Mouse (Mus musculus): ENCODE measurements around the gene Arfgef2. TPM values are rescaled to one million over a fixed set of nuclear protein-coding genes. Genes with fewer than 3 reads are reported as not detected.

Arfgef2 gene
- total RNA-seq, 1 experiment, result 23.6 TPM

GRCm38 (mm10) chr2:166891366-166891880 lies 86.0 kb downstream of the Arfgef2 start:
- Histone ChIP-seq H3K9me3 (ENCODE audit: control insufficient read depth, insufficient read depth, low read depth, low read length) (no peaks in the 10 kb centered on the region), H3K4me1 (ENCODE audit: control insufficient read depth in 2 of 2, insufficient read depth in 2 of 2, low read length in 2 of 2, poor library complexity in 1 of 2) (peaks cover 0 to 13% of the 10 kb centered on the region in 2 experiments; a peak in 1 of 4 replicates), H3K36me3 (ENCODE audit: control insufficient read depth, insufficient read depth, low read length, poor library complexity, severe bottlenecking) (peaks cover 20% of the 10 kb centered on the region), H3K9ac (ENCODE audit: insufficient read depth, low read depth, low read length, poor library complexity, severe bottlenecking) (peak overlapping the region; percentile 44; the same call in 1 of the 2 replicates), H3K27ac (ENCODE audit: insufficient read depth, low read depth, low read length, poor library complexity, severe bottlenecking) (no peak overlapping the region), H3K4me3 (ENCODE audit: insufficient read depth in 1 of 2, low read depth in 1 of 2, low read length in 2 of 2, poor library complexity in 1 of 2, severe bottlenecking in 1 of 2) (0 out of 4 replicates have a peak overlapping the region, but pooled peaks of 1 of the 2 experiments have one; percentile 24)
- in situ Hi-C loops (cut with MboI; ENCODE audit: low sequenced_read_pairs in 2 of 2, unreplicated experiment in 2 of 2), result no loop called here
- no peak for TF ChIP-seq MAFK (IDR thresholded peaks at IDR 0.05; ENCODE audit: insufficient read depth, low read depth, low read length)
- no peak for TF ChIP-seq CHD2 (IDR thresholded peaks at IDR 0.05; ENCODE audit: low read depth, low read length)
- TF ChIP-seq HCFC1 (IDR thresholded peaks at IDR 0.05; ENCODE audit: borderline replicate concordance, insufficient read depth, low read length), result no peak
- no peak for TF ChIP-seq ZC3H11A (IDR thresholded peaks at IDR 0.05; ENCODE audit: borderline replicate concordance, low read depth, low read length)
- TF ChIP-seq ZNF384 (IDR thresholded peaks at IDR 0.05; ENCODE audit: low read depth, low read length), result no peak
- no peak for DNase-seq (ENCODE audit: low read depth, low spot score)

- Histone ChIP-seq H3K9me3 (ENCODE audit: control insufficient read depth, insufficient read depth, low read depth, low read length) (no peaks in the 10 kb centered on the region), H3K36me3 (ENCODE audit: control insufficient read depth, insufficient read depth, low read length, poor library complexity, severe bottlenecking) (peaks cover 20% of the 10 kb centered on the region), H3K27ac (ENCODE audit: insufficient read depth, low read depth, low read length, poor library complexity, severe bottlenecking) (no peak overlapping the region), H3K4me3 (ENCODE audit: insufficient read depth in 1 of 2, low read depth in 1 of 2, low read length in 2 of 2, poor library complexity in 1 of 2, severe bottlenecking in 1 of 2) (0 out of 4 replicates have a peak overlapping the region, but pooled peaks of 1 of the 2 experiments have one; percentile 9), H3K4me1 (ENCODE audit: control insufficient read depth in 2 of 2, insufficient read depth in 2 of 2, low read length in 2 of 2, poor library complexity in 1 of 2) (peaks cover 0 to 13% of the 10 kb centered on the region in 2 experiments; a peak in 1 of 4 replicates), H3K9ac (ENCODE audit: insufficient read depth, low read depth, low read length, poor library complexity, severe bottlenecking) (peak overlapping the region; percentile 49; the same call in 1 of the 2 replicates)
- TF ChIP-seq ZNF384 (IDR thresholded peaks at IDR 0.05; ENCODE audit: low read depth, low read length) (no peak), HCFC1 (IDR thresholded peaks at IDR 0.05; ENCODE audit: borderline replicate concordance, insufficient read depth, low read length) (no peak), MAFK (IDR thresholded peaks at IDR 0.05; ENCODE audit: insufficient read depth, low read depth, low read length) (no peak), CHD2 (IDR thresholded peaks at IDR 0.05; ENCODE audit: low read depth, low read length) (no peak), ZC3H11A (IDR thresholded peaks at IDR 0.05; ENCODE audit: borderline replicate concordance, low read depth, low read length) (no peak)
- no peak for DNase-seq (ENCODE audit: low read depth, low spot score)
- in situ Hi-C loops (cut with MboI; ENCODE audit: low sequenced_read_pairs in 2 of 2, unreplicated experiment in 2 of 2), result no loop called here
Measured at GRCm38 (mm10) chr2:166892158-166892680, 86.8 kb downstream of the Arfgef2 start.

- H3K9me3 ChIP-seq (ENCODE audit: control insufficient read depth, insufficient read depth, low read depth, low read length), result no peaks in the 10 kb centered on the region
- H3K4me3 ChIP-seq (ENCODE audit: insufficient read depth in 1 of 2, low read depth in 1 of 2, low read length in 2 of 2, poor library complexity in 1 of 2, severe bottlenecking in 1 of 2), result no peak overlapping the region
- TF ChIP-seq HCFC1 (IDR thresholded peaks at IDR 0.05; ENCODE audit: borderline replicate concordance, insufficient read depth, low read length) (no peak), MAFK (IDR thresholded peaks at IDR 0.05; ENCODE audit: insufficient read depth, low read depth, low read length) (no peak)
- no peak overlapping the region for H3K9ac ChIP-seq (ENCODE audit: insufficient read depth, low read depth, low read length, poor library complexity, severe bottlenecking)
- peaks cover 0 to 12% of the 10 kb centered on the region in 2 experiments; a peak in 1 of 4 replicates for H3K4me1 ChIP-seq (ENCODE audit: control insufficient read depth in 2 of 2, insufficient read depth in 2 of 2, low read length in 2 of 2, poor library complexity in 1 of 2)
- H3K27ac ChIP-seq (ENCODE audit: insufficient read depth, low read depth, low read length, poor library complexity, severe bottlenecking), result no peak overlapping the region
- in situ Hi-C loops (cut with MboI; ENCODE audit: low sequenced_read_pairs in 2 of 2, unreplicated experiment in 2 of 2), result no loop called here
- H3K36me3 ChIP-seq (ENCODE audit: control insufficient read depth, insufficient read depth, low read length, poor library complexity, severe bottlenecking), result peaks cover 20% of the 10 kb centered on the region
- no peak for DNase-seq (ENCODE audit: low read depth, low spot score)
Measured at GRCm38 (mm10) chr2:166893036-166893435, 87.6 kb downstream of the Arfgef2 start.

- Histone ChIP-seq H3K36me3 (ENCODE audit: control insufficient read depth, insufficient read depth, low read length, poor library complexity, severe bottlenecking) (peaks cover 16% of the 10 kb centered on the region), H3K27ac (ENCODE audit: insufficient read depth, low read depth, low read length, poor library complexity, severe bottlenecking) (no peak overlapping the region), H3K4me1 (ENCODE audit: control insufficient read depth in 2 of 2, insufficient read depth in 2 of 2, low read length in 2 of 2, poor library complexity in 1 of 2) (peaks cover 0 to 15% of the 10 kb centered on the region in 2 experiments; a peak in 1 of 4 replicates), H3K4me3 (ENCODE audit: insufficient read depth in 1 of 2, low read depth in 1 of 2, low read length in 2 of 2, poor library complexity in 1 of 2, severe bottlenecking in 1 of 2) (no peak overlapping the region), H3K9ac (ENCODE audit: insufficient read depth, low read depth, low read length, poor library complexity, severe bottlenecking) (no peak overlapping the region), H3K9me3 (ENCODE audit: control insufficient read depth, insufficient read depth, low read depth, low read length) (no peaks in the 10 kb centered on the region)
- DNase-seq (ENCODE audit: low read depth, low spot score), result no peak
- no peak for TF ChIP-seq MAFK (IDR thresholded peaks at IDR 0.05; ENCODE audit: insufficient read depth, low read depth, low read length)
- no peak for TF ChIP-seq ZNF384 (IDR thresholded peaks at IDR 0.05; ENCODE audit: low read depth, low read length)
- TF ChIP-seq ZC3H11A (IDR thresholded peaks at IDR 0.05; ENCODE audit: borderline replicate concordance, low read depth, low read length), result no peak
- TF ChIP-seq HCFC1 (IDR thresholded peaks at IDR 0.05; ENCODE audit: borderline replicate concordance, insufficient read depth, low read length), result no peak
- no peak for TF ChIP-seq CHD2 (IDR thresholded peaks at IDR 0.05; ENCODE audit: low read depth, low read length)
- in situ Hi-C loops (cut with MboI; ENCODE audit: low sequenced_read_pairs in 2 of 2, unreplicated experiment in 2 of 2), result no loop called here
Measured at GRCm38 (mm10) chr2:166896368-166896767, 91.0 kb downstream of the Arfgef2 start.

Data from ES-E14 (cell line).